Mouse (Mus musculus): ENCODE results near the gene Fam57a. TPM values are rescaled to one million over a fixed set of nuclear protein-coding genes. Genes with fewer than 3 reads are reported as not detected.

Gene Fam57a
- total RNA-seq (2021): 10 to 100 TPM; 15.9 to 17.3 TPM
- long read RNA-seq, experiment 1, transcript Fam57a-201 (5 exons, 2,130 nt): major isoform, 5 of 21 reads
- long read RNA-seq, experiment 1, partial matches to known transcripts: 0 of 21 reads
- long read RNA-seq, experiment 1, other reads (novel, unspliced or antisense): 14 of 21 reads
- long read RNA-seq, experiment 2, partial matches to known transcripts: 0 of 14 reads
- long read RNA-seq, experiment 2, other reads (novel, unspliced or antisense): 9 of 14 reads

DNA sequence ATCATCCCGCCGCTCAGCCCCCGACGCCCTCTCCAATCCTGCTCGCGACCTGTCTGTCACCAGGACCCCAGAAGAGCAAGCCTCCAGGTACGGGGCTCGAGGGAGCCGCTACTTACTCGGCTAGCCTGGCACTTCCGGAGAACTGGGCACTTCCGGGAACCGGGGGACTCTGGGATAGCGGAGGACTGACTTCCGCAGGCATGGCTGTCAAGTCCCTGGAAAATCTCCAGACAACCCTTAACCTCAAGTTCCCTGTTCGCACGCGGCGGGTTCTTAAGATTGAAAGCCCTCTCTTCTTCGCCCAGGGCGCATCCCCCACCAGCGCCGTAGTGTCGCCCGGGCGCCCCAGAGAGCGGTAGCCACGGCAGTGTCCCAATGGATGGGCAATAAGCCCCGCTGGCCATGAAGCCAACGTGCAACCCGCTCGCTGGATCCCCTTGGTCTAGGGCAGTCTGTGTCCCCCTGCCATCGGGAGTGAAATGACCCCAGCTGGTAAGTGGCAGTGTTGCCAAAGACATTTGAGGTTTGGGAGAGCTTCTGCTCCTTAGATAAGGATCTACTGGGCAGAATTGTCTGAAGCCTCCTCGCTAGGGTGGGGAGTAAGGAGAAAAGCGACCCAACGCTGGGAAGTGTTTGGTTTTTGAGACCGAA lies at the start of gene Fam57a, which contains the start of gene Vps53:
Gene Fam57a (plus strand): TSS at position 177 of the 651 bp plus-strand sequence.
Gene Vps53 (minus strand): TSS at position 153 of the 651 bp plus-strand sequence.
- Histone ChIP-seq H3K27ac (peak within 1 kb of the TSS; percentile 62), H3K4me3 (peak within 1 kb of the TSS; percentile 70)
- DNase-seq (ENCODE audit: extremely low spot score in 1 of 2, low spot score in 2 of 2): peak; percentile 87
- no peak; the same call in 1 of the 2 replicates for TF ChIP-seq CTCF (IDR thresholded peaks at IDR 0.05)
- intact Hi-C loops (cut with DNase I): loop anchor here (1.0 kb wide), 1 partner anchor 22 kb away; no protein-coding TSS in a partner anchor

DNA sequence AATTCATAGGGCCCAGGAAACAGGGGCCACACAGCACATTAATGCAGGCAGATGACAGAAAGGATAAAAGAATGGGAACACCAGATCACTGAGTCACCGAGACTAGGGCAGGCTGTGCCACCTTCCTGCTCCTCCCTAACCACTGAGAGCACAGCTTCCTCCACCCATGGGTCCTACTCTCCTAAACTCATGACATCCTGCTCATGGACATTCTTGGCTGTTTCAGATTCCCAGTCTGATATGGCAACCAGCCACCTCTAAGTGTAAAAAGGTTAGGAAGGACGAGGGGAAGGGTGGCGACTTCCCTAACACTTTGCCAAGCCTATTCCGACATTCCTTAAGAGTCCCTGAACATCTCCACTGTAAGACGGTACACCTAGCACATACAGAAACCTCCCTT lies 48.6 kb upstream of the Fam57a start:
- DNase-seq (ENCODE audit: extremely low spot score in 1 of 2, low spot score in 2 of 2): no peak
- H3K27ac ChIP-seq: no peak overlapping the region
- H3K4me3 ChIP-seq: no peak overlapping the region
- no peak for TF ChIP-seq CTCF (IDR thresholded peaks at IDR 0.05)
- intact Hi-C loops (cut with DNase I): no loop called here

DNA sequence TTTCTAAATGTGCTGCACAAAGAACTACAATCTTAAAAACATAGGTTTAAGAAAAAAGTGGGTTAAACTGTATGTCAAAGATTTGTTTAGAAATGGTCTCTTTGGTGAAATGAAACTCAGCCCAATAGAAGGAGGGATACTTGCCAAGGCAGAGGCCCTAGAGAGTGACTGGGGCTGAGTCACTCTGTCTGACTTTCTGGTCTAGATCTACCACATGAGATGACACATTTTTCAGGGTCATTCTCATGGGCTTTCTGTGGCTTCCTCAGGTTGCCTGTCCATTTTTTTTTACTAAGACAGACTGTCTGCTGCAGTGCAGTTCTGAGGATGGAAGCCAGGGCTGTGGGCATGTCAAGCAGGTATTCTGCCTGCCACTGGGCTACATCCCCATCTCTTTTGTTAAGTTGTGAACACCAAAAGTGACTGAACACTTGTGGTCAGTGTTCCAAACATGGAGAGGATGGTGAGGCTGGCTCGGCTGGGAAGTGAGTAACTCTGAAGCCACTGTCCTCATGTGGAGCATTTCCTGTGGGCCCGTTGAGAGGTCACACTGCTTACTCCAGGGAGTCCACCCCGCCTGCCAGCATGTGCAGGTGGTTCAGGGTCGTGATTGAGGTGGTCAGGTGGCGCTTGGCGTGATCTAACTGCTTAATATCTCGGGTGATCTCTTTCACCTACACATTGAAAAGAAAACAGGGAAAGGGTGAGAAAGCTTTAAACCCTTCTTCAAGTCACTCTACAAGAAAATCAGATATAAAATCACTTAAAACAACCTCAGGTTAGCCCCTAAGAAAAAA lies 43.6 kb upstream of the Fam57a start:
- H3K4me3 ChIP-seq: no peak overlapping the region
- TF ChIP-seq CTCF (IDR thresholded peaks at IDR 0.05): no peak
- no peak for DNase-seq (ENCODE audit: extremely low spot score in 1 of 2, low spot score in 2 of 2)
- no peak overlapping the region for H3K27ac ChIP-seq
- intact Hi-C loops (cut with DNase I): no loop called here

DNA sequence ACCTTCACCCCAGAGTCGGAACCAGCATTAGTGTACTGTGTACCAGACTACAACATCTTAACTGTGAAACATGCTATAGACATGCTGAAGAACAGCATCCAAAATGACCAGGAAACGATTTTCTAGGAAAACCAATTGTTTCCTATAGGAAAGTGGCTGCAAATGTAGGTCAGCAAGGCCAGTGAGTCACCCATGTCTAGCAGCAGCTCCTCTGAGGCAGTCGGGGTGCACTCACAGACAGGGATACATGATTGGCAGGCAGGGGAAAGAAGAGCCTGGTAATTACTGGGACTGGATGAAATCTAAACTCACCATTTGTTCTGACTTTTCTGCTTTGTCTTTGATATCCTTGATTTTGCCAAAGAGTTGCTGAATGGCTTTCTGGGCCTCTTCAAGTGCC lies 41.5 kb upstream of the Fam57a start:
- intact Hi-C loops (cut with DNase I): no loop called here

DNA sequence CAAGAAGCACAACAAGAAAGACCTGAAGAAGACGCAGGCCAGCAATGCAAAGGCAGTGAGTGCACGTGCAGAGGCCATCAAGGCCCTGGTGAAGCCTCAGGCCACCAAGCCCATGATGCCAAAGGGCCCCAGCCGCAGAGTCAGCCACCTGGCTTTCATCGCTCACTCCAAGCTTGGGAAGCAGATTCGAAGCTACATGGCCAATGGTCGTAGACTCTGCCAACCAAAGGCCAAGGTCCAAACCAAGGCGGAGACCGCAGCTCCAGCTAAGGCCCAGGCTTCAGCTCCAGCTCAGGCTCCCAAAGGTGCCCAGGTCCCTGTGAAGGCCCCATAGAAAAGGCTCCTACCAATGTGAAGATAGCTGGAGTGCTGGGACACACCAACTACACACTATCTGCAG lies 35.1 kb upstream of the Fam57a start:
- no peak for TF ChIP-seq CTCF (IDR thresholded peaks at IDR 0.05)
- no peak overlapping the region for H3K4me3 ChIP-seq
- no peak overlapping the region for H3K27ac ChIP-seq
- intact Hi-C loops (cut with DNase I): no loop called here
- DNase-seq (ENCODE audit: extremely low spot score in 1 of 2, low spot score in 2 of 2): no peak

More for the DNA sequence above, 41.5 kb upstream of the Fam57a start:
- H3K27ac ChIP-seq: no peak overlapping the region
- DNase-seq (ENCODE audit: extremely low spot score in 1 of 2, low spot score in 2 of 2): no peak
- no peak for TF ChIP-seq CTCF (IDR thresholded peaks at IDR 0.05)
- no peak overlapping the region for H3K4me3 ChIP-seq

DNA sequence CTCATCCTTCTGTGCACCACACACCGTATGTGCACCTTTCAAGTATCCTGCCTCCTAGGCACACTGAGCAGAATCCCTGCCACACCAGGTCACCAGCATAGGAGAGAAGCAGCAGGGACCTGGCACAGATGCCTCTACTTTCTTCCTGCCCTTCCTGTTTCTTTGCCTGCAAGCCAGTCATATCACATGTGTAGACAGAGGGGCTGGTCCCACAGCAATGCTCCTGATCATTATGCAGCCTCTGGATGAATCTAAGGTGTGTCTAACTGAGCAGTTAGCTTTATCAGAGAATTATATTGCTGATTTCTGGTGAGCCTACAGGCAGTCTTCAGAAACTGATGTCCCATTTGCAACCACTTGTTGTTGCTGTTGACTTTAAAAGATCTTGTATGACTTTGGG lies 34.3 kb upstream of the Fam57a start:
- intact Hi-C loops (cut with DNase I): no loop called here
- no peak for DNase-seq (ENCODE audit: extremely low spot score in 1 of 2, low spot score in 2 of 2)
- no peak overlapping the region for H3K4me3 ChIP-seq
- H3K27ac ChIP-seq: no peak overlapping the region
- no peak for TF ChIP-seq CTCF (IDR thresholded peaks at IDR 0.05)

DNA sequence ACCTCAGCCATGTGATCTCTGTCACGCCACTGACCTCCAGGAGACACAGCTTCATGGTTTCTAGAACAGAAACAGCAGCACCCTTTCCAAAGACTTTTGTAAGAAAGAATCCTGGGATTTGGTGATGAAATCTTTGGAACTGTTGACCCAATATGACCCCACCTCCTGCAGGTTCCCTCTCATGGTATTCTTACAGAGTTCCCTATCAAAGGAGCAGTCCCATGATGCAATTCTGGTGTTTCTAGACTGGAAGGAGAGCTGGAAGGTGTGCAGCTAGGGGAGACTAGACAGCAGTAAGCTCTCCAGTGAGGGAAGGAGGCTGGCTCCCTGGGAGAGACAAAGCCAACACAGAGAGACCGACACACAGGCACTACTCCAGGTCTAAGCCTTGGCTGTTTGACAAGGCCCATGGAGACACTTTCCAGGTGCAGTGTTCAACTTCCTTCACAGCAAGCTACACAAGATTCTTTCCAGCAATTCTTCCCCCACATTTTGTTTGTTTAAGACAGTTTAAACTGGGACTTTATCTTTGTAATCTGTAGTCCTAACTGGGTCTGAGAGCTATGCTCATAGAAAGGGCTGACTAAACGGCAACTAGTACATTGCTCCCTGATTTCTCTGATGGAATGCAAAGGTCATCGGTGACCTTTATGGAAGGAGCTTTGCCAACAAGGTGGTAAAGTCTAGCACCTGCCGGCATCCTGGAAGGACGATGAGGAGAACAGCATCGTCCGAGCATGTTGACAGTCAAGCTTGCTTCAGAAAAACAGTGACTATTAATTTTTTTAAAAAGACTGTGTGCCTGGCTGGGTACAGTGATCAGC lies 33.1 kb upstream of the Fam57a start:
- intact Hi-C loops (cut with DNase I): no loop called here
- Histone ChIP-seq H3K4me3 (no peak overlapping the region), H3K27ac (no peak overlapping the region)
- TF ChIP-seq CTCF (IDR thresholded peaks at IDR 0.05): no peak
- DNase-seq (ENCODE audit: extremely low spot score in 1 of 2, low spot score in 2 of 2): no peak

DNA sequence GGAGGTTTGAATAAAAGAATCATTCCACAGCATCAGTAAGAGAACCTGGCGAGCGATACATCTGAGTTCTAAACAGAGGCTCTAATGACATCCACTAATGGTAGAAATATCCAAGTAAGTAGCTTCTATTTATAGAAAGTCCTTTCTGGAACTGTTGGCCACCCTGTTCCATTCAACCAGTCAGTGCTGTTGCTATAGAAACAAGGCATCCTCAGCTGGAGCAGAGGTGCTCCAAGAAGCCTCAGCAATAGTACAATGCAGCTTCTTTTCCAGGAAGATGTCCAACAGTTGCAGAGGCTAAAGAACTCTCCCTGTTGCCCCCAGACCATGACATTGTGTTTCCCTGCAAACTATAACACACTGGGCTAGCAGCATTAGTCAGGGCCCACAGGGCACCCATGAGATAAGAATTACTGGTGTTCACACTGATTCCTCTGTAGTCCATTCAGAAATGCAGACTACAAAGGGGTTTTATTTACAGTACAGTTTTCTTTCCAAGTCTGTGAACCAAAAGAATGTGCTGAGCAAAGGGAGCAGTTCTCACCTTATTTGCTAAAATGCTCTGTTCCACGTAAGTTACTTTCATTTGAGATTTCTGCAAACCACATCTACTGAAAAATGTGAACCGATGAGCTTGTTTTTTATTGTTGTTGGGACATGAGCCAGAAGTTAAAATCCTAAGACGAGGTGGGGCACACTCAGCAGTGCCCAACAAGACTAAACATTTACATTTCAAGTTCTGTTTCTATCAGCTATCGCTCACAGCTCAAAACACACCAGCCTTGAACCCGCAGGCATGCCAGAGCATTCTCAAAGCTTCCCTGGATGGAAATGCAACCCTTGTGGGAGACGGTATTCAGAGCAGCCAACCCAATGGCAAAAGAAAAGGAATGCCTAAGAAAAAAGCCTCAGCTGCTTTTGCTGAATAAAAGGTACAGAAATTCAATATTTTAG lies 31.1 kb upstream of the Fam57a start:
- Histone ChIP-seq H3K4me3 (no peak overlapping the region), H3K27ac (peak overlapping the region; percentile 24)
- intact Hi-C loops (cut with DNase I): no loop called here
- TF ChIP-seq CTCF (IDR thresholded peaks at IDR 0.05): no peak
- DNase-seq (ENCODE audit: extremely low spot score in 1 of 2, low spot score in 2 of 2): no peak

DNA sequence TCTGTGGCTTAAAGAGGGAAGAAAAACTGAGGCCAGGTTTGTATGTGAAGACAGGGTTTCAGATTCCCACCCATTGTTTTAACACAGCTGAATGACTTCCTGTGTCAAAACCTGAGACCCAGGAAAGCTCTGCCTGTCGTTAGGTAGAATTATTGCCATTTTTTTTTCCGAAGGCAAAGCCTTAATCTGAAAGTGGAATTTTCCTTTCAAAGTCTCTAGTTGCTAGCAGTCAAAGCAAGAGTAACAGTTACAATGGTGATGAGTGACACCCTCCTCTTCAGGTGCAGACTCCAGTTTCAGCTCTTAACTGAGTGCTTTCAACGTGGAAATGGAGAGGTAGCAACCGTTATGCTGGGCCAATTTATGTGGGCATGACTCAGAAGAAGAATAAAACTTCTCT lies 28.5 kb upstream of the Fam57a start:
- TF ChIP-seq CTCF (IDR thresholded peaks at IDR 0.05): no peak
- no peak for DNase-seq (ENCODE audit: extremely low spot score in 1 of 2, low spot score in 2 of 2)
- intact Hi-C loops (cut with DNase I): no loop called here
- Histone ChIP-seq H3K4me3 (no peak overlapping the region), H3K27ac (no peak overlapping the region)

DNA sequence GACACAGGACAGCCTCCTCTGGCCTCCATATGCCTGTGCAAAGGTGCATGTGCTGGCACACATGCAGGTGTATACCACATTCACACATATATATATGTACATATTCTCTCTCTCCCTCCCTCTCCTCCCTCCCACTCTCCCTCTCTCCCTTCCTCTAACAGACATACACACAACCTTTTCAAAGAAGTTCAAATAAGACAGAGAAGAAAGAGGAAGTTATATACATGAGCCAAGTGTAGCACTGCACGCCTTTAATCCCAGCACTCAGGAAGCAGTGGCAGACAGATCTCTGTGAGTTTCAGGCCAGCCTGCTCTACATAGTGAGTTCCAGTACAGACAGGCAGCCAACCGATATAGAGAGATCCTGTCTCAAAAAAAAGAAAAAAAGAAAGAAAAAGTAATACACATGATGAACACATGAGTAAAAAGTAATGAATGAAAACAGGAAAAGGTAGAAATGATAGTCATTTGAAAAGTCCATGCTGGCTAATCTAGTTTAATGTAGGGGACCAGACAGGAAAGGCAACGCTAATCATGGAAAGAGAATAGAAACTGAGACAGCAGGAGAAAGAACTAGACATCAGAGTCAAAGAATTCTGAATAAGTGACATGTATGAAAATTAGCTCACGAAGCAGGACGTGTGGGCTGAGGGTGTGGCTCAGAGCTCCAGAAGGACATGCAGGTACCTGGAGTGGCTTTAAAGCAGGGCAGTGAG lies 26.1 kb upstream of the Fam57a start:
- DNase-seq (ENCODE audit: extremely low spot score in 1 of 2, low spot score in 2 of 2): no peak
- intact Hi-C loops (cut with DNase I): no loop called here
- TF ChIP-seq CTCF (IDR thresholded peaks at IDR 0.05): no peak
- no peak overlapping the region for H3K4me3 ChIP-seq
- no peak overlapping the region for H3K27ac ChIP-seq
